Mouse (Mus musculus) testis, adult 2 months (tissue): Measurements from ENCODE around the gene Dync1li1.

Experiments used
- CTCF ChIP-seq: fragments of 200-500 bp; IDR thresholded peaks from 2 replicates; pipeline ENCODE4 v1.5.1; 2012; ENCODE audit warnings: low read depth, mild to moderate bottlenecking, inconsistent platforms, low read length, moderate library complexity; ENCODE audit not compliant: control insufficient read depth, insufficient read depth, insufficient replicate concordance
- POLR2A ChIP-seq: fragments of 200-500 bp; IDR thresholded peaks from 2 replicates; pipeline ENCODE4 v1.6.1; 2012; ENCODE audit warnings: low read depth, mild to moderate bottlenecking, inconsistent platforms, low read length, moderate library complexity; ENCODE audit not compliant: control insufficient read depth

DNA sequence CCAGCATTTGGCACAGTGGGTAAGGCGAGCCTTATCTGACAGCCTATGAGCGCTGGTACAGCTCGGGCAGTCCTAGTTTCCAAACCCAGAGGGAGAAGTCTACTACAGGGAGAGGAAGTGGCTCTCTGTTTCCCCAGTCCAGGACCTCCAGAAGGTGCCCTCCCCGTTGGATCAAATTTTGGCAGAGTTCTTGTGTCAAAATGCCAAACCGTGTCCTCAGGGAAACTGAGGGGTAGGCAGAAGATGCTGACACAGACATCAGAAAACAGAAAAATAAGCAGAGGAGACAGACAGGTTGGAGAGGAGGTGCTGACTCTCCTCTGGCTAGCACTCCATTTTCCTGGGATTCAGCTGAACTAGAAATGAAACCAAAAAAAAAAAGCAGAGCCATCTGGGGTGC lies 8.6 kb upstream of the Dync1li1 start:
- TF ChIP-seq POLR2A = no peak
- no peak for TF ChIP-seq CTCF
